Mouse (Mus musculus): ENCODE results near the gene St3gal4.

The St3gal4 gene

DNA sequence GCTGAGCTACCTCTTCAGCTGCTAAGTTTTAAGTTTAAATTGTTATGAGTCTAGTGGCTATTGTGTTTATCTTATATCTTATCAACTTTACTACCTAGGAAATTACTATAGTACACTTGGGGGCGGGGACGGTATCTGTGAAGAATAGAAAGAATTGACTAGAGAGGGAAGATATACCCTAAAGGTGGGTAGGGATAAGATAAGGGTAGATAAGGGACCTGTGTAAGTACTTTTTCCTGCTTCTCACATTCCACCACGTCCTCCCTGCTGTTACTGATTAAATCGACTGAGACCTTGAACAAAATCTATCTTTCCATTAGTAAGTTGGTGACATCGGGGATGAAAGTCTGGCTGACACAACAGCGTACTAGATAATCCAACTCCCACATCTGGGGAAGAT, 70.6 kb downstream of the St3gal4 start:
- no peak for DNase-seq

DNA sequence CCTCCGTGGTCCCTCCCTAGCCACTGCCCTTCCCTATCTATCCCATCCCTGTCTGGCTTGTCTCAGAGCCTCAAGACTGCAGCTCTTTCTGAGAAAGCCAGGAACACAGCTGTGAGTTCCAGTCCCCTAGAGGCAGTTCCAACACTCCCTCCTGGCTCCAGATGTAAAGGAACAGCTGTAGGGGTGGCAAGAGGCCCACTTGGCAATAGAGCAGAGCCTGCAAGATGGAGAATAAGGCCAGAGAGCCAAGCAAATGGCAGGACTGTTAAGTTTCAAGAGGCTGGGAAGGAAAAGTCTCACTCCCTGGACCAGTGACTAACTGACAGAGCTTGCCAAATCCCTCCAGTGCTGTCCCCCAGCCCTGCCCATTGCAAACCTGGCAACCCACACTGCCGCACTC, 73.3 kb downstream of the St3gal4 start:
- DNase-seq: peak; percentile 100

DNA sequence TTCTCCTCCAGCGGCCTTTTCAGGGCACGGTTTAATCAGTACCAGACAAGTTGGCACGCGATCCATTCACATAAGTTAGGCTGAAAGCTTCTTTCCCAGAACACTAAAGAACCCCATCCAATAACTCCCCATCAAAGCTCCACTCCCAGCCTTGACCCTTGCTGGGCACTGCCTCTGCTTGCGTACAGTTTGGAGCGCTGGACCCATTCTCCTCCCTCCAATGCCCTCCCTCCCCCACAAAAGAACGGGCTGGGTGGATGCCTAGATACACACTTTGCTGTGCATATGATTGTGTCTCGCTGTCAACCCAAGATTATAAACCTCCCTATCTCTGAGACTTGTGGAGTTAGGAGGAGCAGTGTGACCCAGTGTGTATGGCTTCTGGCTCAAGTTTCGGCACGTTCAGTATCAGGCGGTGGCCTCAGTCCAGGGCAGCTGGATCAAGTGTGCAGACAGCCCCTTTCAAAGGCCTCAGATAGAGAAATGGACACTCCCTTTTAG, 74.0 kb downstream of the St3gal4 start:
- peak; percentile 97 for DNase-seq

DNA sequence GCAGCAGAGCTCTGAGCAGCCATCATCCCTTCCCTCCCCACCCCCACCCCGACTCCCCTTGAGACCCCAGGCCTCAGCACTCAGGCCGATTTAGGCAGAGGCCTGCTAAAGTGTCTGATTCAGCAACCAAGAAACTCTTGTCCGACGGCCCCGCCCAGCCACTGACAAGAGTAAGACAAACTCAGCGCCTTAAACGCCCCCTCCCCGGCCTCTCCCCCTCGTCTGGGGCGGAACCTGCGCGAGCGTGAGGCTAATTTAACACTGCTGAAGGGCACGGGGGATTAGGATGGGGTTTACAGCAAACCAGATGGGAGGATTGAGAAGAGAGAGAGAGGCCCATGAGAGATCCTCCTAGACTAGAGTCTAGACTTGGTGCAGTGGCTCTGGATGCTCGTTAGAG, 74.6 kb downstream of the St3gal4 start:
- peak; percentile 92 for DNase-seq

DNA sequence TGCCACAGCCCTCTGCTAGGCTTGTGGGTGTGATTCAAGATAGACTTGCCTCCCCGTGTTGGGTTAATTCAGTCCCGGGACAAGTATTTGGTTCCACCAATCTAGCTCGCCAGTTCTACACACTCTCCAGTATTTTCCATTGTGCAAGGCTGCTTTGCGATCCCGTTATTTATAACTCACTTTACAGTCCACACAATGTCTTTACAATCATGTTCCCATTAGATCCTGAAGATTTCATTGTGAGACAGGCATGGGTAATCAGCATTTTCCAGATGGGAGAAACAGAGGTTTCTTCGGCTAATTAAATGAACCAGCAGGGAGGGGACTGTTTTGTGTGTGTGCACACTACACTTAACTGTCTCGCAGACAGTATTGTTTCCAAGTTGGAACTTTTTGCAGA, 75.4 kb downstream of the St3gal4 start:
- DNase-seq: peak; percentile 86

DNA sequence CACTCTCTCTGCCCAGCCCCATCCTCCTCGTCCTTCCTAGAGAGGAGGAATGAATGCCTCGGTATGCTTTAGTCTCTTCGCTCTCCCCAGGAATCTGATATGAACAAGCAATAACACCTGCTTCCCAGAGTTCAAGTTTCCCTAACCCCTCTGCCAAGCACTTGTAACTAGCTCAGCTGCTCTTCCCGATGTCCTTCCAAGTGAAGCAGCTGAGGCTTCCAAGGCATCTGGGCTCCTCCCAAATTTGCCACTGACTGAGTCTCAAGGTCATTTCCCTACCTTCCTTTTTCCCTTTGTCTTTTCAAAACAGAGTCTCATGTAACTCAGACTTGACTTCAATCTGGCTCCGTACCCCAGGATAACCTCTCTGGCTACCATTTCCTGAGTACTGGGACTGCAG, 77.6 kb downstream of the St3gal4 start:
- peak; percentile 91 for DNase-seq

DNA sequence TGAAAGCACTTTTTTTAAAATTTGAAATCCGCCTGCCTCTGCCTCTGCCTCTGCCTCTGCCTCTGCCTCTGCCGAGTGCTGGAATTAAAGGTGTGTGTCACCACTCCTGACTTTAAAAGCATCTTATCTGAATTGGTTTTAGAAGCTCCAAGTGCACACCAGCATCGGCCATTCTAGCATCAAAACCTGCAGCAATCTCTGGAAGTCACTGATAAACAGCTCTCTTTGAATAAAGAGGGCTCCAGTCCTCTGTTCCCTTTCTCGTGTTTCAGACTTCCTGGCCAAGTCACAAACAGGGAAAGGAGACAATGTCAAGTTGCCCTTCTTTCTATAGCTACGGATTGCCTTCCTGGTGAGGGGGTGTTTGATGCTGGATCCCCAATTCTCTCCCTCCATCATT, 79.2 kb downstream of the St3gal4 start:
- no peak for DNase-seq

DNA sequence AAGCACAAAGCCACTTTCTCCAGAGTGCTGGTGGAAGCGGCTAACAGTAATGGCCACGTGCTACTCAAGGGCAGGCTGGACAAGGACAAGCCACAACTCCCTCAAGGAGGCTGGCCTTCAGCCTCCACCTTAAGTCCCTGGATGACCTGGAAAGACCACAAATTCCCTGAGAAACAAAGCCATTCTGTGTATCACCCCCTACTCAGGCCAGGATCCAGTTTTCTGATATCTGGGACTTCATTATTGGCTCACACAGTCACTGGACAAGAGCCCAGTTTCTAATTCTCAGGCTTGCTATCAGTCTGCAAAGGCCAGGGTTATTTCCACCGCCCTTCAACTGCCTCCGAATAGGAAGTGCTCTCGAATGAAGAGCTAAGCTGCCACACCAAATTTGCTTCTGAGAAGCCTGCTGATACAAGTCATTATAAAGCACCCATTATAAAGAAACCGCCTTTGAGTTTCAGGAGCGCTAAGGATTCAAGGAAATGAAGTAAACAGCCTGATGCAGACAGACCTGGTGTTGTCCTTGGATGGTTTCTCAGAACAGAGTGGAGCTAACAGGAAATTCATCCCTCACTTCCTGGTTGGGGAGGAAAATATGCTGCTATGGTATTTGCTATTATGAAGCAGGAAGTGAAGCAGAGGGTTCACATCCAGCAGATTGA, 80.0 kb downstream of the St3gal4 start:
- peak; percentile 98 for DNase-seq

DNA sequence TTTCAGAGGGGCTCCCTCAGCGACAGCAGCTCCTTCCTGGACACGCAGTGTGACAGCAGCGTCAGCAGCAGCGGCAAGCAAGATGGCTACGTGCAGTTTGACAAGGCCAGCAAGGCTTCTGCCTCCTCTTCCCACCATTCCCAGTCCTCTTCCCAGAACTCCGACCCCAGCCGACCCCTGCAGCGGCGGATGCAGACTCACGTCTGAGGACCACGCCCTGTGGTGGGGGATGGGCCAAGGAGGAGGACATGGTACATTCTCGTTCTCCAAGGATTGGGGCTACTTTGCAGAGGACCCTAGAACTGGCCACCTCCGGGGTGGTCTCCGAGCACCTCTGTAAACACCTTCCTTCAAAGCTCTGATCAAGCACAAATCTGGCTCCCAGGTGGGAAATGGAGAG, 84.0 kb downstream of the St3gal4 start:
- no peak for DNase-seq

DNA sequence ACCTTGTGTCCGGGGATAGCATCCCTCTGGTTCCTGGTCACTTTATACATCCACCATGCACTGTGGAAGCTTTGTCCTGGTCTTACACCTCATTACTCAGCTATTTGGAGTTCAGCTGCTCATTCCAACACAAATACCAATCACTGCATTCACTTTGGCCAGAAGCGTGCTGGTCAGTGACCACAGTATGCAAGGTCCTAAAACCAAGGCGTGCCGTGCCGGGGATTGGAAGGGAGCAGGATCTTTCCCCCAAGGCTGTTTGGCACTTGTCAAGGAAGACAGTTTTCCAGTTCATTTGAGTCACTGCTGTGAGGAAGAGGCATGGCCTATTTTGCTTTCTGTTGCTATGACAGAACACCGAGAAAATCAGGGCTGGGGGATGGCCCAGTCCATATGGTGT, 86.6 kb downstream of the St3gal4 start:
- peak; percentile 91 for DNase-seq

DNA sequence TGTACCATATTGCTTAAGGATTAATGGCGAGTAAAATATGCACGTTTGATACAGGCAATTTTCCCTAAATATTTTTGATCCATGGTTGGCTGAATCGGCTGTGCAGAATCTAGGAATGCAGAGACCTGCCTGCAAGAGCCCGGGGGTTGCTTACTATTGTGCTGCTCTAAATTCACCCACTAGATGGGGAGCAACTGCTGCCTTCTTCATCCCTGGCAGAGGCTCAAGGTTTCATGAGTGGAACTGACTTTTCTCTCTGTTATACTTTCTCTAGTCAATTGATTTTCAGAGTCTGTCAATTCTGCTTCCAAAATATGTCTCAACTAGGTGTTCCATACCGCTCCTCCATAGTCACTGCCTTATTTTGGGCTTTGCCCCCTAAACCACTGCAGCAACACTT, 88.2 kb downstream of the St3gal4 start:
- DNase-seq: no peak

DNA sequence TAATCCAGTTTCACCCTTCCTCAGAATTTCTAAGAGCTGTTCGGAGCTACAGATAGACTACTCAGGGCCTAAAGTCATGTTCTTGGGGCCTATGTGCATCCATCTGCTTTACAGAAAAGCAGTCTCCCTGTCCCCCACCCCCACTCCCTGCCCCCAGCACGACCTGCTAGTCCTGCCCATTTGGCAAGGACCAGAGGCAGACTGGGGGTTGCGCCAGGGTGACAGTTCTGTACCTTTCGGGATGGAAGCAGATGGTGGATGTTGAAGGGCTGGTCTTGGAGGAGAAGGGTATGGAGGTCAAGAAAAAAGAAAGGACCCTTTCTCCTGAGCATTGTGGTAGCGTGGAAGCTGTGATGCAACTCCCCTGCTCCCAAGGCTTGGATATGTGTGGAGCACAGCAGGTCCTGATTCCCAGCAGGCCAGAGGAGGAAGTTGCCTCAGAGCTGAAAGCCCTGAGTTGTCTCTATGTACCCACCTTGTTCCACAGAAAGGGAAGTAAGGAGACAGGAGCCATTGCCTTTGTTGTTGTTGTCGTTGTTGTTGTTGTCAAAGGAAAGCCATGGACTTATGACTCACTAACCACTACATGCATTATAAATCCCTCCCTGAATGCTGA, 91.6 kb downstream of the St3gal4 start:
- DNase-seq: peak; percentile 88

DNA sequence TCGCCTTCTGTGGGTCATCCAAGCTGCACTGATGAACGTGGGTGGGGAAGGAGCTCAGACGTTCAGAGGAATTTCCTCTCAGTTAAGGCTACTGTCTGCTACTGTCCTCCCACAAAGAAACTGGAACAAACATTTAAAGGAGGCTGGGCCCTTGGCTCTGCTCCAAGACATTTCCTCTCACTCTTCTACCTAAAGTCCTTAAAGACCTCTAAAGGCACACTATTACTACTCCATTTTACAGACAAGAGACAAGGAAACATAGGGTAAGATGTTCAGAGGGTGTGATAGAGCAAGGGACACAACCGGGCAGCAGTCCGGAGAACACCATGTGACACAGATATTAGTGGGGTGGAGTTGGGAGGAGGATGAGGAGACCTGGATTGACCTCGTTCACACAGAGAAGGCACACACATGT, 92.2 kb downstream of the St3gal4 start:
- peak; percentile 92 for DNase-seq

DNA sequence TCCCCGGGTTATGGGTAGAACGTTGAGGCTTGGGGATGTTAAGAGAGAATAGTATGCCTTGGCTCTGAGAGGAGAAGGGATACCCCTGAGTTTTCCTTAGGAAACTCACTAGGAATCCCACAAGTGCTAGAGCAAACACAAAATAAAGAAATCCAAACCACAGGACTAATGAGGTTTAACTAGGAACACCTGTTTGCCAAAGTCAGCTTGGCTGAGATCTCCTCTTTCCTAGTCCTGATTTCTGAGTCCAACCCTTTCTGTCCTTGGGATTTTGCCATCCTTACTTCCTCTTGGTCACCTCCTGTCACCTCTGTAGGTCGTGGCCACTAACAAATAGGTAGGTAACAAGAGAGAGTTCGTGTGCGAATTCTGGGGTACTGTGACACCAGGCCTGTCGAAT, 92.8 kb downstream of the St3gal4 start:
- DNase-seq: peak; percentile 88

DNA sequence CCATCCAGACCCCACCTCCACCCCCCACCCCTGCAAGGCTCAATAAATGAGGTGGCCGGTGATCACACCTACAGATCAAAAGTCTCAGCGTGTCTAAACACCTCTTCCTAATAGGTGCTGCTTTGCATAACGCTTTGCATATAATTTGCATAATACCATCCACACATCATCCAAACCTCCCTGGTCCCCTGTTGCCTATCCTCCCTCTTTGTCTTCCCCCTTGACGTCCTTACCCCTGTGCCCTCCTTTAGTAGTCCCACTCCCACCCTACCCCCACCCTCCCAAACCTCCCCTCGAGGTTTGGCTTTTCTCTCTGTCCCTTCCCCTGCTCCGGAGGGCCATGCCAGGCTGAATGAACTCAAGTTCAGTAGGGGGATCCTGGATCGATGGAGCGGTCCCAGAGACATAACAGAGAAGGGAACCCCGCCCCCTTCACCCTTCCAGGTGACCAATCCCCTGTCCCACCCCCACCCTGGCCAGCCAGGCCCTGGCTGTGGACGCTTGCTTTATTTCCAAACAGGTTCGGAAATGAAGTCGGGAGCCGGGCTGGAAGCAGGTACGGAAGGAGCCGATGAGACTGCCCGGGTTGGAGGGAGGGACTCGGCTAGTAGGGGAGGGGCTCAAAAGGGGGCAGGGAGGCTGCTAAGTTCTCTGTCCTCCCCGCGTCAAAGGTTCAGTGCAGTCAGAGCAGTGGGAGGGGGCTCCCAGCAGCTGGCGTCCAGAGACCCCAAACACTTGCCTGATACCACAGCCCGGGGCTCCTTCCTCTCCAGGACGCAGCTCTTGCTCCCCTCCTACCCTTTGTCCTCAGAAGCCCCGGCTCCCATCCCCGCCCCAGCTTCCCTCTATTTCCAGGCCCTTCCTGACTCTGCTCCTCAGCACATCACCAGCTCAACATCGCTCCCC, 94.2 kb downstream of the St3gal4 start:
- peak; percentile 93 for DNase-seq

DNA sequence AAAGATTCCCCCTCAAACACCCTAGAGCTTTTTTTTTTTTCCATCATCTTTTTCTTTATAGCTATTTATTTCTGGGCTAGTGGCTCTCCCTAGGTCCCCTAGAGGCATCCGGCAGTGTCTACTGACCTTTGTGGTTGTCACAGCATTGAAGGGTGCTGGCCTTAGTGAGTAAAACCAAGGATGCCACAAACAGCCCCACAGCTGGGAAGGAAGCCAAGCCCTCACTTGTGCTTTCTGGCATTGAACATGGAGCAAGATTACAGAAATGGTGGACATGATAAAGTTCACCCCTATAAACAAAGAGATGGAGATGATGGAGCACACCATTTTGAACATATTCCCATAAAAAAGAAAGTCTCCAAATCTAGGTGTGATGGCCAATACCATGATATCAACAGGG, 97.3 kb downstream of the St3gal4 start:
- no peak for DNase-seq

DNA sequence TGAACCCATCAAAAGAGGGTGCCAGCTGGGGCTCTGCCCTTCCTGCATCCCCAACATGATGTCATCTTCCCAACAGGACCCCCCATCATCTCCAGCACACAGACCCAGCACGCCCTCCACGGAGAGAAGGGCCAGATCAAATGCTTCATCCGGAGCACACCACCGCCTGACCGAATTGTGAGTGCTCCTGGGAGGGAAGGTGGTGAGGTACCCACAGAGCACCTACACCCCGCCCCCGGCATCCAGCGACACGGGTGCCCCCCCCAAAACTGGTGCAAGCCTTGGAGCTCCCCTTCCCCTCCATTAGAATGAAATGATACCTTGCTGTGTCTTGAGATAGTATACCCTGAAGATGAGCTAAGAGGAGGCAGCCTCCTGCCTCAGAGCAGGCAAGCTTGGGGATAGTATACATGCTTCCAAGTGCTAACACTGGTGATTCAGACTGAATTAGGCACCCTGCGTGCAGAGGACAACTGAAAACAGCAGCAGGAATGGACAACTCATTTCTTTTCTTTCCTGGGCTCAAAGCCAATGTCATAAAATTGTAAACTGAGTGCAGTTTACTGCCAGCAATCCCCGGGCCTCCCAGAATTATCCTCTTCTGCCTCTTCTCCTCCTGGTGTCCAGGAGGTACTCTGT, 98.9 kb downstream of the St3gal4 start:
- peak; percentile 91 for DNase-seq

DNA sequence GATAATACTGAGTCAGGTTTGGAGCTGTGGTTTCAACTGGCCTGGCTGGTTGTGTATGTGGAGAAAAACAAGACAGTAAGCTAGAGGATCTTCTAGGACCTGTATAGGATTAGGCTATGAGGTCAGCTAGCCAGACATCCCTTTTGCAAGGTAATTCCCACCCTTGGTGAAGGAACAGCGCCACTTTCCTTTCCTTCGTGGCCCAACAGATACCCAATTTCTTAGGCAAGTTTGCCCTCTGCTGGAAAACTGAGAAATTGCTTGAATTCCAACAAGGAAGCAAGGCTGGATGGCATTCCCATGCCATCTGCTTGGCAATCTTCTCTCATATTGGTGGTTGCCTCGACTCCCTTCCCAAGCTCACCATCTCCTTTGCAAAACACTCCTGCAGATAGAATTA, 99.7 kb downstream of the St3gal4 start:
- no peak for DNase-seq

DNA sequence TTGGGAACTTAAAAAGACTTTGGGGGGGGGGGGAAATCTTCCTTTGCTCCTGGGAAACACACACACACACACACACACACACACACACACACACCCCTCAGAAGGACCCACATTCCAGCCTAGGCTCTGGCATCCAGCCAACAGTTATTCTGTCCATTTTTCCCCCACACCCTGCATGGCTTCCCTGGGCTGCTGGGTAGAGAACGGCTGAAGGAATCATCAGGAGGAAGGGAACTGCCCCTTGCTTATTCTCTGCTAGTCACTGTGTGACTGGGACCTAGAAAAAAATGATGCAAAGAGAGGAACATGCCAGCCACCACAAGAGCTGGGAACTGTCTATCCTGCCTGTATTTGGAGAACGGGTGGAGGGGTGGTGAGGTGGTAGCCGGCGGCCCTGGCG, 101.0 kb downstream of the St3gal4 start:
- DNase-seq: no peak

DNA sequence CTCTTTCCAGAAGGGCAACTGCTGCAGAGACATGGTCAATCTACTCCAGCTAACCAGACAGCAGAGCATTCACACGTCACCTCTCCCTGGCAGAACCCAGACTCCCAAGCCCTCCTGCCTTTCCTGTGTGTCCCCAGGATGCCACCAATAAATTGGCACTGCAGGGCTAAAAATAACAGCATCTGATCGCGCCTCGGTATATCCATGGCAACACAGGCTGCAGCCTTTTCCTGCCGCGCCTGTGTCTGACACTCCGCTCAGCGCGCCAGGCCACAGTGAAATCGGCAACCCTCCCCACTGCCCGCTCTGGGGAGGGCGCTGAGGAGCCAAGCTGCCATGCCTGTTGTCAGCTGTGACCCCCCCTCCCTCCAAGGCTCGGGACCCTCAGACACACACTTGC, 101.5 kb downstream of the St3gal4 start:
- peak; percentile 86 for DNase-seq

DNA sequence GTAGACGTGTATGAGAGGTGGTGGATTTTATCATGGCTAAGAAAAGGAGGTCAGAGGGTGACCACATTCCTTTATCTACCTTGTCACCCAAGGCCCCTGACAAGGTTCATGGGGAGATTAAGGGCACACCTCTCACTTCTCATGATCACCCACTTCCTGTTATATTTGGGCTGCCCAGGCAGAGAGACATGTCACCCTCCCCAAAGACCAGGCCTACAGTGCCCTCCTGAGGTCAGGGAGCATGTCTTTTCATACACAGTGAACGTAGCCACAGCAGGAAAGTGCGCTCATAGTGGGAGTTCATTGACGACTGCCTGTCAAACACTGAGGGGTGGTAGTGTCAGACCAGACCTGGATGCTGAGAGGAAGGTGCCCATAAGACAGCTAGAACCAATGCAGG, 102.3 kb downstream of the St3gal4 start:
- peak; percentile 94 for DNase-seq

DNA sequence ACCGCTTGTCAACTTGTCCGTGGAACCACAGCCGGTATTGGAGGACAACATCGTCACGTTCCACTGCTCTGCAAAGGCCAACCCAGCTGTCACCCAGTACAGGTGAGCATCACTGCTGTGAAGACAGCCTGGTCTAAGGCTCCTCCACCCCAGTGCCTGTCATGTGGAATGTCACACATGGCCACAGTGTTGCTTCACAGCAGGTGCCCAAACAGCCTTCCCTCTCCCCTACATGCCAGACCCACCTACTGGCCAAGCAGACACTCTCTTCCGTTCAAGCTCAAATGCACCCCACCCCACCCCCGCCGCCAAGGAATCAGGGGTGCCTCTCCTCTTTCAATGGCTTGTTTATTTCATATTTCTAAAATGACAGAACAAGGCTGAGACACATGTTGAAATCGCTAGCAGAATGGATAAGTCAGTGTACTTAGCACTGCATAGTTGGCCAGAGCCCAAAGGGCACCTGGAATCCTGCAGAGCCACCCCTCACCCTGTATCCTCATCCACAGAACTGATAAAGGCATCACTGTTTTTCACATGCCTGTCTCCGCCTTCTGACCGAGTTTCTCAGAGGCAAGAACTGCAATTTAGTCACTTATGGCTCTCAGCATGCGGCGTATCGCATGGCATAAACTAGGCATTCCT, 111.2 kb downstream of the St3gal4 start:
- DNase-seq: no peak

DNA sequence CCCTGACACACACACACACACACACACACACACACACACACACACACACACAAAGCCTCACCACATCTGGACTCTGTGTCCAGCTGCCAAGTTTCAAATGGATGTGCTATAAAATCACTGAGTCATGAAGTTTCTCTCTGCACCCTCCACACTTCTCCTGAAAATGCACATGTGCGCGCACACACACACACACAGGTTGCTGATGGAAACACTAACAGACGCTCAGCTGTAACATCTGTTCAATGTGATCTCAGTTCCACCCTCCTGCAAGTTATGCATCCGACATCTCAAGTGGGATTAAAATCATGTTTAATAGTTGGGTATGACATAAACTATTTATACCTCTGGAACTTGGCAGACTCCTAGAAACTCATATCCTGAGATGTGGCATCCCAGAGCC, 115.0 kb downstream of the St3gal4 start:
- no peak for DNase-seq

Data from heart, adult 11 months (tissue).